Mouse (Mus musculus) brain, adult 2 months (tissue): Measurements from ENCODE around the gene Ppp1r12c.

Experiments
- DNase-seq: peaks from one replicate; pipeline ENCODE4 v3.0.0; 2011; ENCODE audit warnings: low read depth, low spot score

Ppp1r12c gene

GRCm38 (mm10) chr7:4516332-4517050 is 15.0 kb upstream of the Ppp1r12c start, which contains the start of gene Tnnt1:
Tnnt1 (minus strand) TSS chr7:4516382.
- DNase-seq: no peak

DNA sequence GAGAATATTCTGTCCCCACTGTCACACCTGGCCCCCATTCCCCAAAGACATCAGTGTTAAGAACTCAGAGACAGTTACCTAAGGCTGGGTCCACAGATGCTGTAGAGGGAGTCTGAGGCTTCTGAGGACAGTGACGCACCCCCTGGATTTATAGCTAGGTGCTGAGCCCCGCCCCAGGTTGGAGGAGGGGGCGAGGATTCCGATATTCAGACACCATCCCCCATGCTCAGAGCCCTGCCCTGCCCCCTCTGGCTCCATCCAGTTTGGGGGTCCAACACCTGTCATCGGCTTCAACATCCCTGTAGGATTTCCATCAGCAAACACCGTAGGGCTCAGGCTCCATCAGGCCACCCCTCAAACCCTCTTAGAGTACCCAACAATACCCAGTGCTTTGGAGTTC is 14.4 kb upstream of the Ppp1r12c start:
- DNase-seq: no peak

DNA sequence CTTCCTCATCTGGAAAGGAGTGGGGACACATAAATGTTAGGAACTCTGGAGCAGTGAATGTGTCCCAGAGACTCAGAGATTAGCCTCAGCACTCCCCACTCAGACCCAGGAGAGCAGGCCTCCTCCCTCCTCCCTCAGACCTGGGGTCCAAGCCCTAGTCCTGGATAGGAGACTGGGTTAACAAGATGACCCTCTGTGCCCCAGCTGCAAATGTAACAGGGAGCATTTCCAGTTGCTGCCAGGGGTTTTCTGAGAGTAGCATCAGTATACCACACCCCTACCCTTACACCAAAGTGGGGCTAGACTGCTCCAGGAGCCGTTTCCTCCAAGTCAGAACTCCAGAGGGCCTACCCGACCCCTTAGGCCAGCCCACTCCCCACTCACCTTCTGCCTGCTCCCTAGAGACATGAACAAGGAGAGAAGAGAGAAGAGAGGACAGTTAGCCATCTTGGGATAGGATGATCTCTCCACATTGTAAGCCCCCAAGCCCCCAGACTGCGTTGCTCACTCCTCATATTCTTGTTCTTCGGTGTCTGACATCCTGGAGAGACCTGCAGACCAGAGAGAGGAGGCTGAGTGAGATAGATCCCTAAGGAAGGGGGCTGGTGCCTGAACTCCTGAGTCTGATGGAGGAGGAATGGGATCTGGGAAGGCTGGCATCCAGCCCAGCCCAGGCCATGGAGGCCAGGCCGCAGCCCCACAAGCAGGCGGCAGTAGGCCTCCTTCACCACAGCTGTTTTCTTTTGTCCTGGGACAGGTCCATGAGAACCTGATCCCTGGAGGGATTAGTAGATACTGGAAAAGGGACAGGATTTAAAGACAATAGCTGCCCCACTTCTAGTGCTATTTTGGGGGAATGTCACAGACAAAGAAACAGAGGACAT is 12.6 kb upstream of the Ppp1r12c start:
- DNase-seq: no peak

DNA sequence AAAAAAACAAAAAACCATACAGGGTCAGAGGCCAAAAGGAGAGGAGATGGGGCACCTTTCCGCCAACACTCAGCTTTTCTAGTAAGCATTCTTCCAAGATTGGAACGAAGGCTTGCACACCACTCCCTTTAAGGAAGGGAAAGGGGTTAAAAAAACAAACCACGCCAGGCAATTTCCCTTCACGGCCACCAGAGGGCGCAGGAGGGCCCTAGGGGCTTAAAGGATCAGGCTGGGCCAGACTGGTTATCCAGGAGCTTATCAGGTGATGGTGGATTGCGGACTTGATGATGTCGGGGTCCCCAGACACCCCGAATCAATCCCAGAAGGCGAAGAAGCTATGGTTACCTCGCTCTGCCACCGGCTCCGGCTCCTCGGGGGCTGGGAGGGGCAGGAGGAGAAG is 11.8 kb upstream of the Ppp1r12c start:
- peak; percentile 55 for DNase-seq

DNA sequence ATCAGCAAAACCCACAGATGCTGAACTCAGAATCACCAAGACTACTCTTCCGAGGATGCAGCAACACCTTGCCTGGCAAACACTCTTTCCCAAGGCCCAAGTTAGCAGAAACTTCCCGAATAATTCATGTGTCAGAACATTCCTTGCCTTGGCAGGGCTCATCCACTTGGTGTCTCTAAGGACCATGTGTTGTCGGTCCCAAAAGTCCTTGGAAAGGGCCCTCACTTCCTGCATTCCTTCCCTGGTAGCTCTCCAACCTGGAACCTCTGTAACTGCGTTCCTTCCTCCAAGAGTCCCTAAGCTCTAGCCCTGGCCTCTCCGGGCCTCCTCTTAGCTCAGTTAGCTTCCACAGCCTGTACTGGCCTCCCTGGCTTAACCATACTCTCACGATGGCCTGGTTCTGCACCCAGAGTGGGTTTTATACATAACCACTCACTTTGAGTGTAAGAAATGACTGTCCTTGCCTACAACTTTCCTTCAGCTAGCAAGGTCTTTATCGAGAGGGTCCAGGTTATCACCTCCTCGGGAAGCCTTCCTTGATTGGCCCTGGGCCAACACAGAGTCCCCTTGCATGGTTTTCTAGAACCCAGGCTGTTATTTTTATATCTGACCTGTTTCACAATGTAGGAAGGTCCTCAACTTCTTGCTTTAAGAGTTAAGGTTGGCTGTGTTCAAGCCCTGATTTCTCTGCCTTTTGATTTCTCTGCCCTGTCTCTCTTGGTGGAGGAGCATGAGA is 10.2 kb upstream of the Ppp1r12c start:
- DNase-seq: no peak

DNA sequence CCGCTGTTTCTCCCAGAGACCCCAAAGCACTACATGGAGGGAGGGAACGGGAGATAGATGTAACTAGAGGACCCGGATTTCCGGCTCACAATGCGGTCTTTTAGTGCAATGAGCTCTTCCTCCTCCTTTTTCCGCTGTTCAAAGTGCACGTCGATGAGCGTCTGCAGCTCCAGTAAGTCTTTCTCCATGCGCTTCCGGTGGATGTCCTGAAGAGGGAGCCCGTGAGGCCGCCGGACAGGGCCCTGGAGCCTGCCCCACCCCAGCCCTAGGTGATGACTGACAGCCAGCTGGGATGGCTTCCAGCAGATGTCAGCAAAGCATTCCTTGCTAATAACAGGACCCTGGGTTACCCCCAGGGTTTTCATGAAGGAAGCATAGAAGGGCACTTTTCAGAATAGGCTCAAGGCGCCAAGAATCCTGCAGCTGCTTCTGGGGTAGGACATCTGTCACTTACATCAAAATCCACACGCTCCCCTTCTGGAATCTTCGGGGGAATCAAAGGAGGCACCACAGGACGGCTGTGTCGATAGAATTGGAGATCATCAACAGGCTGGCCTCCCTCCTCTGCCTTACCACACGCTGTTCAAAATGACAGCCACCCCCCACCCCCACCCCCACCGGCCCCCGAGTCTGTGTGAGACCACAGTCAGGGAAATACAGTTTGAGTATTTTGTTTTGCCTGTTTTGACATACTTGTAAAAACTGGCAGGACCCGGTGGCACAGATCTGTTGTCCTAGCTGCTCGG is 8.6 kb upstream of the Ppp1r12c start:
- DNase-seq: peak; percentile 69

DNA sequence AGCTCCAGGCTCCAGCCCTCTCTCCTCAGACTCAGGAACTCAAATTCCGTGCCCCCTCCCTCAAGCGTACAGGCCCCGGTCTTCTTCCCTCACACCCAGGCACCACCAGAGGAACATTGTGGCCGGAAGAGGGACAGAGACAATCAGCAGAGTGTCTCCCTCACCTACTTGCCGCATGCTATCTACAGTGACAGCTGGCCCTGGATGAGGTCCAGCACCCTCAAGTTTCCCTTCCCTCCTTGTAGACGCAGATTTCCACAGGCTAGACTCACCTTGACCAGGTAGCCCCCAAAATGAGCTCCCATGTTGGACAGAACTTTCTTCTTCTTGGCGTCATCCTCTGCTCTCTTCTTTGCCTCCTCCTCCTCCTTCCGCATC is 7.2 kb upstream of the Ppp1r12c start:
- no peak for DNase-seq

GRCm38 (mm10) chr7:4508062-4508738 is 6.7 kb upstream of the Ppp1r12c start:
- DNase-seq: peak; percentile 77

- DNase-seq: no peak
Measured at GRCm38 (mm10) chr7:4507220-4507619, 5.7 kb upstream of the Ppp1r12c start.

DNA sequence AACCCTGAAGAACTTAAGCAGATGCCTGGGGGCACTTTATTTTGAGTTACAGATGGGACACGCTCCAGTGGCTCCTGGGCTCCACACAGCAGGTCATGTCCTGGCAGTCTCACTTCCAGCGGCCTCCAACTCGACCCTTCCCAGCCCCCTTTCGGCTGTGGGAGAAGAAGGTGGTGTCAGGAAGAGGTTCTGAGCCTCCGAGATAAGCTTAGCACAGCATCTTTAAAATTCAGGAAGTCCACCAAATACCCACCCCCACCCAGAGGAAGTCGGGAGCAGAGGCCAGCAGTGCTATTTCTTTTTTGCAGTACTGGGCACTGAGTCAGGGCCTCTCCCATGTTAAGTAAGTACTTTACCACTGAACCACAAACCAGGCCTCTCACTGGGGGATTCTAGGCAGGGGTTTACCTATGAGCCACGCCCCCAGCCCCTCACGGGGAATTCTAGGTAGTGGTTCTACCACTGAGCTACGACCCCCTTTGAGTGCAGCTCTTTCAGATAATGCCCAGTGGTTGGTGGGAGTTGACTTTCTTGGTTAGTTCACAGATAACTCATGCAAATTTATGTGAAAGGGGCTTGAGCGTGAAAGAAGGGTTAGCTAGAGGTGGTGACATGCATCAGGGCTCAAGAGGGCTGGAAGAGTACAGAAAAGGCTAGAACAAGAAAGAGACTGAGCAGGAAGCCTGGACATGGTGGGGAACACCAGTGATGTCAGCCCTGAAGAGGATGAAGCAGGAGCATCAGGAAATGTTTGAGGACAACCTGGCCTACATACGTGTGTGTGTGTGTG is 3.4 kb upstream of the Ppp1r12c start:
- DNase-seq: no peak

- no peak for DNase-seq
Measured at GRCm38 (mm10) chr7:4503858-4504257, 2.4 kb upstream of the Ppp1r12c start.

- DNase-seq: no peak
Measured at GRCm38 (mm10) chr7:4503100-4503499, 1.6 kb upstream of the Ppp1r12c start.

DNA sequence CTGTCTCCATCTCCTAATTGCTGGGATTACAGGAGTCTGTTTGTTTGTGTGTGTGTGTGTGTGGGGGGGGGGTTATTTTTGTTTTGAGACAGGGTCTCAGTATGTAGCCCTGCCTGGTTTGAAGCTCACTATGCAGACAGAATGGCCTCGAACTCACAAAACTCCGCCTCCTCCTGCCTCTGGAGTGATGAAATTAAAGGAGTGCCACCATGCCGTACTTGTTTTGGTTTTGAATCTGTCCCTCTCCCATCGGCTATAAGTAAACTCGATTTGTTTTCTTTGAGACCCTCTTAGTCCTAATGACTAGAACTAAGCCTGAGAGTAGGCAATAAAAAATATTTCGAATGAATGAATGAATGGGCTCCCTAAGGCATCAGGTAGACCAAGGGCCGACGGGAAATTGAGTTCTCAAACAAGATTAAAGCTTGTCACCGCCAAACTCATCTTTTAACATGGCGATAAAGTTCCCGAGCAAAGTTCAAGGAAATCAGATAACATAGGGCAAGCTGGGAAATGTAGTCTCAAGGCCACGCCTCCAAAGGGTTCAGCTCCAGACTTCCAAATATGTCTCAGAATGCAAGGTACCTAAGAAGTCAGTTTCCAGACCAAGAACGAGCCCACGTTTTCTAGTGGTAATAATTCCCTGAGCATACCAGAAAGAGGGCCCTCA is 1.1 kb upstream of the Ppp1r12c start:
- DNase-seq: peak; percentile 96

DNA sequence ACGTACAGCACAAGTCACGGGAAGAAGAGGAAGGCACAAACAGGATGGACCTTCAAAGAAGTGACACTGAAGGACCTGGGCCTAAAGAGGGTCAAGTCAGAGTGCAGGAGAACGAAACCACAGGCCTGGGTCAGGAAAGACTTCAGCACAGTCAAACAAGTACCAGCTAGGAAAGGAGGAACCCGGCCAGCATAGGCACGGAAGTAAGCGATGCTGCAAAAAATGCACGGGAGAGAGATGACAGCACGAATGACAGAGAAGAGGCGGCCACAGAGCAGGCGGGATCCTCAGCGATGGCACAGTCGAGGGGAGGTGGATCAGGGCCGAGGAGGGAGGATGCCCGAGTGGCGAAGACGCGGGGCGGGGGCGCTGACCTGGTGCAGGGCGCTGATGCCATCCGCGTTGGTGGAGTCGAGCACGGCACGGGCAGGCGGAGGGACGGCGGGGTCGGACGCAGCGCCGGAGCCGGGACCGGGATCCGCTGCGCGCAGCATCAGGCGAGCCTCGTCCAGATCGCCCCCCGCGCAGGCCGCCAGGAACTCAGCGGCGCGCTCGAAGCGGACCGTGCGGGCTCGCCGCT is 498 bp downstream of the Ppp1r12c start:
- peak; percentile 56 for DNase-seq

- no peak for DNase-seq
Measured at GRCm38 (mm10) chr7:4499034-4499433, 2.4 kb downstream of the Ppp1r12c start.

DNA sequence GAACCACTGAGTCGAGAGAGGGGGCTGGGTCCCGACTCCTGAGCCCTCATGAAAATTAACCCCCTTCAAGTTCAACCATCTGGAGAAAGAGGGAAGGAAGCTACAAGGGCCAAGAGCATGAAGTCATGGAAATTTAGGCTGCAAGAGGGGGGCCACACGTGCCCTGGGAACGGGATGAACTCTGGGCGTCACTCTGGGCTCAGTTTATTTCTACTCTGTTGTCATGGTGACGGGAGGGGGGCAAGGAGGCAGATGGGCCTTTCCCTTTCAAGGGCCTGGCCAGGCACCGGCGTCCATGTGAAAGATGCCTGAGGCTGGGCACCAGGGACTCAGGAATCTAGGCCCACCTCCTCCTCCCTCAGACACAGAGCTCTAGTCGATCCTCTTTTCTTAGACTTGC is 3.2 kb downstream of the Ppp1r12c start:
- no peak for DNase-seq

DNA sequence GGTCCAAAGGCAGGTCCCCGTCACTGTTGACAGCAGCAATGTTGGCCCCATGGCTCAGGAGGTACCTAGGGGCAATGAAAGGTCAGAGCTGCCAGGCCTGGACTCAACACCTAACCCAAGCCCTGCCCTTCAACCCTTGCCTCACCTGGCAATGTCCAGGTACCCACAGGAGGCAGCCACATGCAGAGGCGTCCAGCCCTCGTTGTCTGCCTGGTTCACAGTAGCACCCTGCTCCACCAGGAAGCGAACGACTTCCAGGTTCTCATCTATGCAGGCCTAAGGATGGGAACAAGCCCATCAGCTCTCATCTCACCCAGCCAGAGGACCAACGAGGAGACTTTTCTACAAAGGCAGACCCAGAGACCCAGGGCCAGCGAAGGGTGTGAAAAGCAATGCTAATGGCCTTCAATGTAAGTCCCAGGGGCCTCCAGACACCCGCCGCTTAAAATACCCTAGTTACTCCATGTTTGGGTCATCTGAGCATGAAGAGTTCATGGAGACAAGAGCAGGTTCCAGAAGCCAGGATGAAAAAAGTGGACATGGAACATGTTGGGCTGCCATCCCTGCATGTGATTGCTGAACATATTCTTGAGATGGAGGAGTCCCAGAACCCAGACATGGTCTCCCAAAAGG is 4.1 kb downstream of the Ppp1r12c start:
- no peak for DNase-seq

- DNase-seq: no peak
Measured at GRCm38 (mm10) chr7:4496468-4496867, 5.0 kb downstream of the Ppp1r12c start.

- no peak for DNase-seq
Measured at GRCm38 (mm10) chr7:4493991-4494390, 7.5 kb downstream of the Ppp1r12c start.
